Mouse (Mus musculus) CD4-positive, CD25-positive, alpha-beta regulatory T cell, adult 2 months (primary cell): ENCODE measurements at regions not wholly inside any gene's neighbourhood (a gene's known extent, or its start where the extent isn't known, plus 50 kb on each side); places are given as distances from the start of the nearest gene placed in this dataset.
"Not testable (repeated sequence)": the region's sequence is repeated elsewhere in the genome, so short reads cannot be mapped to it uniquely, and the experiment has no call there.

Source experiments
- DNase-seq: peaks from one replicate; pipeline ENCODE4 v3.0.0-alpha.2; 2012; ENCODE audit warnings: low read depth, low spot score

DNA sequence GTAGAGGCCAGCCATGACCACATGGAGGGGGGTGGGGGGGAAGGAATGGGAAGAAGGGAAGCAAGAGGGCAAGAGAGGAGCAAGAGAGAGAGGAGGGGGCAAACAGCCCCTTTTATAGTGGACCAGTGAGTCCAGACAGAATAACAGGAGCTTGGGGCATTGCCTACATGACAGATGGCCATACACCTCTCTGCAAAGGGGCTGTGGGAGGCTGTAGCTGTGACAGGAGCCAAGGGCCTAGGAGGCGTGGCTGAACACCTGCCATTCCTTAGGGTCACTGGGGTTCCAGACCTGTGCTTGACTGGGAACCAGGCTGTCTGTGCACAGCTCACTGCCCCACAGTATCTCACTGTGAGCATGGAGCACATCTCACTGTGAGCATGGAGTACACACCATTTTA, 157.0 kb upstream of the Ipo5 start:
- no peak for DNase-seq

DNA sequence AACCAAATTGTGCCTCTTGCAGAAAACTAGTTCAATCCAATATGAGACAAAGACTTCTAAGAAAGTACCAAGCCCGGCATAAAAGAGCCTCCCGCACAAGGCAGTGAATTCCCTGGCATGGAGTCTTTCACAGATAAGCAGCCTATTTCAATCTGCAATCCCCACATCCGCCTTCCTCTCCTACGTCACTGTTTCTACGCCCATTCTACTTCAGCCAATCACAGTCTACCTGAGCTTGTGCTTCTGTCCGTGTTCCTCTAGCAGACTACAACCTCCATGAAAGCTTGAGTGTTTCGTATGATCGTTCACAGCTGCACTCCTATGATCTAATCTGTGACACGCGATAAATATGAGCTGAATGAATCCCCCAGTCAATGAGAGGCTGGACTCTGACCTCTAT, 155.6 kb upstream of the Ipo5 start:
- no peak for DNase-seq

DNA sequence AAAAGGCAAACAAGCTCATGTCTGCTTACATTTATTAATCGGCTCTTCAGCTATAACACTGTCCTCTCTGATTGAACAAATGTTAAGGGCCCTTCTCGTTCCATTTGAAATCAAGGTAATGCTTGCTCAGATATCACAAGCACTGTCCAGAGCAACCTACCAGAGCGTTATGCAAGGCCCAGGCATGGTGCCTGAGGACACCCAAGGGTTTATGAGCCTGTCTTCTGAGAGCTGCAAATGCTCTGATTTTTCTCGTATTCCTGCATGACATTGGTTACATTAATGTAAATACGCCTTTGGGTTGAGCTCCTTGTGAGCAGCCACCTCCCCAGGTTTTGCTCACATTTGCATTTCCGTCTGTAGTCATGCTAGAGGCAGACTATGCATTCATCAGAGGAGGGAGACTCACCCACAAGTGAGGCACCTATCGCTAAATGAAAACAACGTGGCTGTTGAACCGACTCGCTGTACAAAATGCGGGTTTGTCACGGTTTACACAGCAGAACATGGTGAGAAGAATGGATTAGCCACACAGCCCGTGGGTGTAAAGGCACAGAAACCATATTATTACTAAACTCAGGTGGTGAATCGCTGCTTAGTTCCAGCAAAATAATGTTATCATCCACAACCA, 152.7 kb upstream of the Ipo5 start:
- DNase-seq, result no peak

DNA sequence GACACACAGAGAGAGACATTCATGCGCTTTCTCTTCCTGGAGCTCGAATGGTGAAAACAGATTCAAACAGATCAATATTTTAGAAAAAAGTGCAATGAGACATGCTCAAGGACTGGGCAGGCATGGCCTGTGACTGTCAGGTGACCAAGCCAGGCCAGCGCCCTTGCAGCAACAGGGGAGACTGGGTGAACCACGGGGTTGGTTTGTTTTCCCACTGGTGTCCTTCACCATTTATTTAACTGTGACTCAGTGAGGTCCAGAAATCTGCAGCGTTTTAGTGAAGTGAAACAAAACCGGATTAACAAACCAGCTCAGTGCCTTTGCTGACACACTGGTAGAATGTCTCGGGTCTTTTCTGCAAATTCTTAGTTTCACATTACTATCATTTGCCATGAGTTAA, 148.9 kb upstream of the Ipo5 start:
- DNase-seq, result no peak

DNA sequence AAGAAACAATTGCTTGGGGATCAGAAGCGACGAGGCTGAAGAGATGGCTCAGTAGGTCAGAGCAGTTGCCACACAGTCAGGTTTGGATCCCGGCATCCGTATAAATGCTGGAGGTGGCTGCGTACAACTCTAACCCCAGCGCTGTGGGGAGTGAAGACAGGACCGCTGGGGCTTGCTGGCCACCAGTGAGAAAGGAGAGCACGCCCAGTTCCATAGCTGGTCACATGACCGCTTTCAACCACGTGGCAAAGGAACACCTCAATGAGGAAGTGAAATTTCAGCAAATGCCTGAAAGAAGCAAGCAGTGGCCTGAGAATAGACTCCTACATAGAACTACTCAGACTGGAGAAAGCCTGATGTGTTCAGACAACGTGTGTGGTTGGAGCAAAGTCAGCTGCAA, 148.3 kb upstream of the Ipo5 start:
- no peak for DNase-seq

DNA sequence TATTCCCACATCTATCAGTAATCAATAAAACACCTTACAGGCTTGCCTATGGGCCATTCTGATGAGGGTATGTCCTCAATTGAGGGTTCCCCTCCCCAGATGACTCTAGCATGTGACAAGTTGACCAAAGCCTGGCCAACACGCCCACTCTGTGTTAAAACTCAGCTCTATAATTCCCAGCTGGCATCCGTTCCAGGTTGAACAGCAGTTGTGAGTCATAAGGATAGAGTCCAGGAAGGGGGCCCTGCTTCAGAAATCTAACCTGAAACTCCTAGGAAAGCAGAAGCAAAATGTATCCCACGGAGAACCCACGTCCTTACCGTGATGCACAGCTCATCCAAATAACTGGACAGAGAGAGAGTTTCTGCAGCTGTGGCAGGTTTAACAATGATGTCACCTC, 147.2 kb upstream of the Ipo5 start:
- no peak for DNase-seq

DNA sequence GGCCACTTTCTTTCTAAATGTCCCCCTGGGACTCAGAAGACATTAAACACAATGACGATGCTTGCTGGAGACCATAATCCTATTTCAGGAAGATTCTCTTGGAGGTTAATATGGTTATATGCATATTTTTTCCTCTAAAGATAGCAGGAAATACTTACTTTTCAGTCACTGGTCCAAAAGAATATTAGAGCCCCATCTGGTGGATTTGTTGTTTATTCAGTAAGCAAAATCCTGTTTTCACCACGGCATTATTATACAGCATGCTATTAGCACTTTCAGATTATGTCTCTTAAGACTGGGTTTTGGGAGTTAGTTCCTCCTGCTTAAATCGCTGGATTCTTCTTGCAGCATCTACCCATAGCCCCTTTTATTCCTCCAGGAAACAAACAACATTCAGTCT, 146.6 kb upstream of the Ipo5 start:
- DNase-seq, result no peak

DNA sequence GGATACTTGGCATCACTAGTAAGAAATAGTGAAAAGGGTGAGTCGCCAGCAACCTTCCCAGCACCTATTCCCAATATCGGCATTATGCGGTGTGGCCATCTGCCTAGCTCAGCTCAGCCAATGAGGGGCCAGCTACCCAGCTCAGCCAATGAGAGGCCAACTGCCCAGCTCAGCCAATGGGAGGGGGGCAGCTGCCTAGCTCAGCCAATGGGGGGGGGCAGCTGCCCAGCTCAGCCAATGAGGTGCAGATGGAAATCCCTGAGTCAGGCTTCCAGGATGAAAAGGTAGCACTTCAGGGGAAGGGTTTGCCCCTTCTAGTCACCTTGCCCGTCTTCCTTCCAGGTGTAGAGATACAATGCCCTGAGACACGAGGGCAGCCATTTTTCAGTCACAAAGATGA, 144.6 kb upstream of the Ipo5 start:
- DNase-seq, result no peak

DNA sequence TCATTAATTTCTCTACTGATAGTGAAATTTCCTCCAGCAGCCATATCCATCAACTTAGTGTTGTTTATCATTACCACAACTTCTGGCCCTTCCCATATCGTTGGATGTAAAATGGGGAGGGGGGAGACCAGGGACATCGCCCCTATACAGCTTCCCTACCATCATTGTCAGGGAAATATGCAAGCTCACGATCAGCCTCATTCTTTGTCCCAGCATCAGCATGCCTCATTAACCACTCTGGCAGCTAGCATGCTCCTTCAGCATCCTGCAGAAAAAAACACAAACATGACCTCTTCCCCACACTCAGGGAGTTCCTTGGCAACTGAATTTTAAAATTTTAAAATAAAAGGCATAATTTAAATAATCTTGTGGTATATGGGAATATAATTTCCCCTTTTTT, 140.4 kb upstream of the Ipo5 start:
- no peak for DNase-seq

DNA sequence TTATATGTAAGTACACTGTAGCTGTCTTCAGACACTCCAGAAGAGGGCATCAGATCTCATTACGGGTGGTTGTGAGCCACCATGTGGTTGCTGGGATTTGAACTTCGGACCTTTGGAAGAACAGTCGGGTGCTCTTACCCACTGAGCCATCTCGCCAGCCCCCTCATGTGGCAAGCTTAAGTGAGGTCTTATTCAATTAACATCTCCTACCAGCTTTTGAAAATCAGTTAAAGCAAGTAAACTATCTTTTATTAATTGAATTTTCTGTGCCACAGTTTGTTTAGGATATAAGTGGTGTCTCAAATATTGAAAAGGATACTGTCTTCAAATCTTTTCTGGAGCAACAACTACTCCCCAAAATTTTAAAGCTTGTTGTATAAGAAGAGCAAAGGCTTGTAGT, 138.0 kb upstream of the Ipo5 start:
- not testable (repeated sequence) for DNase-seq

DNA sequence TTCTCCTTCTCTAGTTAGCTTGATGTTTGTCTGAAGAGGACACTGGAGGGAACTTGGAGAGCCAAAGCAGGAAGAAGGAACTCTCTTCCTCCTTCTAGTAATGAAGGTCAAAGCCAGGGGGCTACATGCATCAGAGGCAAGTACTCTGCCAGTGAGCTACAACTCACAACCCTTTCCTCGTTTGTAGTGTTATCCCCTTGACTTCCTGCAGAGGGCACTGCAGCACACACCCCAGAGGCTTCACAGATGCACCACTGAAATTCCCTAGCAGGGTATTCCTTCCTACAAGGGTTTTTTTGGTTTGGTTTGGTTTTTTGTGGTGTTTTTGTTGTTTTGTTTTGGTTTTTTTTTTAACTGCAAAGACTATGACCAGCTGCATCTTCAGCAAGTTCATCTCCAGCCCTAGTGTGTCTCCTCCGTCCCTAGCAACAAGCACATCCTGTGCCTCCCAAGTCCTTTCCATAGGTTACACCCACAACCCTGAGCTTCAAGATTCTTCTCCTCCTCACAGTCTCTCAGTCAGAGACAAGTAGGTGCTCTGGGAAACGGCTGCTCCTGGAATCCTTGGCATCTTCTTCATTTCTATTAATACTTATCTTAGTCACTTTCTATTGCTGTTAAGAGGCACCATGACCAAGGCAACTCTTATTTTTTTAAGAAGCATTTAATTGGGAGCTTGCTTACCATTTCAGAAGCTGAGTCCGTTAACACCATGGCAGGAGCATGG, 119.0 kb upstream of the Ipo5 start:
- peak; percentile 12 for DNase-seq

DNA sequence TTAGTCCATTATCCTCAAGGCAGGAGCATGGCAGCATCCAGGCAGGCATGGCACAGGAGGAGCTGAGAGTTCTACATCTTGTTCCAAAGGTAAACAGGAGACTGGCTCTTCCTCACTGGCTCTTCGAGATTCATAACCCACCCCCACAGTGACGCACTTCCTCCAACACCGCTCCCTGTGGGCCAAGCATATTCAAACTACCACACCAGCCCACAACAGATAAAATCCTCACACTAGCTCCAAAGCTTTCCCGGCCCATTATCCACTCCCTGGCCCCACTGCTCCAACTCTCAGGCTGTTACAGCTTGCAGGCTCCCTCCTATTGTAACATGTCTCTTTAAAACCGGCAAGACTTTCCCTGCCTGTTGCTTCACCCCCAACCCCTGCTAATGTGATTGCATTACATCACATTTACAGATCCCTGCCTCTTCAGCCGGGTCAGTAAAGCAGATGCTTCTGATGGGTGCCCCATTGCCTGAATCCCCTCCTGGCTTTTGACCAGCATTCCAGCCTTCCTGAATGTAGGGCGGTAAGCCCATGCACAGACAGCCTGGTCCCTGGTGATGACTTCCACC, 113.0 kb upstream of the Ipo5 start:
- no peak for DNase-seq

DNA sequence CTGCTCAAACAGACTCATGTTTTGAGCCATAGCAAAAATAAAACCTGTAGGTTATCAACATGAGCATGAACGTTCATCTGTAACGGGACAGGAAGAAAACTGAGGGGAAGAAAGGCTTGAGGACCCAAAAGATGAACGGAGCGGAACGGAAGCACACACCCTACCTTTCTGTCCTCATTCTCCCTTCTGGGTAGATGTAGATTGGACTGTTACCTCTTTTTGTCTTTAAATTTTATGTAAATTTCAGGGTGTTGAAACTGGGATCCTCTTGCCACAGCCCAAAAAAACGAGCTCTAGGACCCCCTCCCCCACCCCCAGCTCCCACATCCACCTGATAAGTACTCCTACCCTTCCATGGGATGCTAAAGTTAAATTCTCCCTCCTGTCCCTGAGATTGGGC, 107.8 kb upstream of the Ipo5 start:
- no peak for DNase-seq

DNA sequence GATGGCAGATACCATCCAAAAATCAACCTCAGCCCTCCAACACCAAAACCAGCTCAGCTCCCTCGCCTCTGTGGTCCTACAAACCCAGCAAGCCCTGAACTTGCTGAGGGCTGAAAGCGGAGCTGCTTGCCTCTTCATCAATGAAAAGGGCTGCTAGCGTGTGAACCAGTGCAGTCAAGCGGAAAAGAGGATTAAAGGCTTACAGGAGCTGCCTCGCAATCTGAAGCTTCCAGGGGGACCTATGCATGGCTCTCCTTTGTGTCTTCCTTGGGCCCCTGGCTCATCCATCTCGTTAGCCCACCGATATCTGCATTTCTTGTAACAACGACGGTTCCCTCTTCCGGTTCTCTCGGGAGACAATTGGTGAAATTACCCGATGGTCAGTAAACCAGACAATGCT, 107.3 kb upstream of the Ipo5 start:
- DNase-seq, result no peak

DNA sequence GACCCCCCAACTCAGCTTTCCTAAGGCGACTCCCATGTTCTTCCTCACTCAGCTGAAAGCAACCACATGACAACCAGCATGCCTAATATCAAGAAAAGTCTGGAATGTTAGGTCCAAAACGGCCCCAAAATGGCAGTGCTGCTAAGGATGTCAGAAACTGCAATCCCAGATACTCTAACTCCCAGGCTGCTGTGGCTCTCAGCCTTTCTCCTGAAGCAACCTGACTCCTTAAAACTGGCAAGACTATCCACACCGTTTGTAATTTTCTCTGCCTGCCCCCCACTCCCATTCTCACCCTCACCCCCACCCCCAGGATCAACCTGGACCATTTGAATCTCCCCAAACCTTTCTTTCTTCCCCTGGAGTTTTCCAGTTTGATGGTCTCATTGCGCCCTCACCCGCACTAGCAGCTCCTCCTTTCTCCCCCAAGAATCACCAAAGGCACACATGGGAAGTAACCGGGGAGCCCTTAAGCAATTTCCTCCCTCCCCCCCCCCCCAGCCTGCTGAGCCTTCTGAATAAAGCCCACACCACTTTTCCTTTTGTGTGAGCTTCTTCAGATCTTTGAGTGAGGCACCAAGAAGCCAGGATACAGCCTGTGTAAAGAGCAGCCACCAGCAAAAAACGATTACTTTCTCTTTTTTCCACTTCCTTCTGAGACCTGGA, 106.7 kb upstream of the Ipo5 start:
- DNase-seq, result no peak

DNA sequence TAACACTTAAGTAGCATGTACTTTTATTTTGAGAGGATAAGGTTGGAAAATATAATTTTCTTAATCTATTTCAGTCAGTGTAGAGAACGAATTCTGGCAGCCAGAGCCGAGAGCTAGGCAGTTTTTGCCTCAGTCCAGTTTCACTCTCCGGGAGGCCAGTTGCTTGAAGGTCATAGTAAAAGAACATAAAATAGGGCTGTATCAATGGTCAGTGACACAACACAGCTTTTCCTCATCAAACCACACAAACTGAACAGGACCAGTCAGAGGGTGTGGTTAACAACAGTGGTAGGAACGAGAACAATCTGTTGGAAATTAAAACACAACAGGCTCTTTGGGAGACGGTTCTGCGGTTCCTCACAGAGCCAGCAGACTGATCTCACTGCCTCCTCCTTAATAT, 105.9 kb upstream of the Ipo5 start:
- DNase-seq, result no peak

DNA sequence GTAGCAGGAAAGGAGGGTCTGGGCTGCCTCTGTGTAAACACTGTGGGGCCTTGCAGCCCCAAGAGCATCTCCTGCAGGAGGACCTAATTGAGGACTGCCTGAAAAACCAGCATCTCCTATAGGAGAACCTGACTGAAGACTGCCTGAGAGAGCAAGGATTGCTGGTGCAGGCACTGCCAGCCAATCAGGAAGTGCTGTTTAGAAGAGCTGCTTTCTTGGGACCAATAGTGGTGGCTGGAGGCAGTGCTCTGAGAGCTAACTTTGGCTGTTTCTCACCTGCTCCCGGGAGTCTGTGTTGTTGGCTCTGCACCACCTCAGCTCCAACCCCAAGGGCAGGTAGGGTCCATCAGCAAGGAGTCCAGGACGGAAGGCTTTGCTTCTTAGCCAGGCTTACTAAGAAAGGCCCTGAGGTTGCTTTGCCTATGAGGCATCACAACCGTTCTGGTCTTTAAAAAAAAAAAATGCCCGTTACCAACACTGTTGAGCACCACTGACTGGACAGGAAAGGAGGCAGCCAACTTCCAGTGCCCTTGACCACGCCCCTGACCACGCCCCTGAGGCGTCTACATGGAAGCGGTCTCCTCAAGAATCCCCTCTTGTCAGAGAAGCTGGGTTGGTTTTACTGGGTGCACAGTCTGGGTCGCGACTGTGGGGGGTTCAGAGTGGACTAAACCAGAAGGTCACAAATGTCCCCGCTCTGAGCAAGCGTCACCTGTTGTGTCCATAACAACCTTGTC, 105.0 kb upstream of the Ipo5 start:
- not testable (repeated sequence) for DNase-seq

DNA sequence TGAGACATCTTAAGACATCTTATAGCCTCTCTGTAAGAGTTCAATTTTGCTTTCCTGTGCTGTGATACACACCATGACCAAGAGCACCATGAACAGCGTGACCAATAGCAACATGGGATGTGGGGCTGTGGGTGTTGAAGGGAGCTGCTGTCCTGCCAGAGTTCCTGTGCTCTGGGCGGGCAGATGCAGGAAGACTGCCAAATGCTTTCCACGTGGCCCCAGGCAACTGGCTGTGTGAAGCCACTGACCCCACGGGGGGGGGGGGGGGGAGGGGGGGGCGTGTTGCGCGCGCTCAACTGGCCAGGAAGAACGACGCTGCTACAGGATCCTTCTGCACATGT, 104.5 kb upstream of the Ipo5 start:
- no peak for DNase-seq

DNA sequence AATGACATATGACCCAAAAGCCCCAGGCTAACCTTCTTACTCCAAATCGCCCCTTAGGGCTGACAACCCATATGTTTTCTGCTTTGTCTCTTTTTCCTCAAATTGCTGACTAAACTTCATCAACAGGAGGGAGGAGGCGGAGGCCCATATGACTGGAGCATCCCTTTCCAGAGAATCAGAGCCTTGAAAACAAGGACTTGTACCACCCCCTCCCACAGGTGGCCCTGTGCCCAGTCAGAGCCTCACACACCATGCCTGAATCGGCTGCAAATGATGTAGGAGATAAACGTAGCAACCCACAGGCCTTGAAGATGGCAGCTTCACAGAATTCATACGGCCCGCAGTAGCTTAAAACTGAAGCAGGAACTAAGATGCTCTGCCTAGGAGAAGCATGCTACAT, 101.7 kb upstream of the Ipo5 start:
- no peak for DNase-seq

DNA sequence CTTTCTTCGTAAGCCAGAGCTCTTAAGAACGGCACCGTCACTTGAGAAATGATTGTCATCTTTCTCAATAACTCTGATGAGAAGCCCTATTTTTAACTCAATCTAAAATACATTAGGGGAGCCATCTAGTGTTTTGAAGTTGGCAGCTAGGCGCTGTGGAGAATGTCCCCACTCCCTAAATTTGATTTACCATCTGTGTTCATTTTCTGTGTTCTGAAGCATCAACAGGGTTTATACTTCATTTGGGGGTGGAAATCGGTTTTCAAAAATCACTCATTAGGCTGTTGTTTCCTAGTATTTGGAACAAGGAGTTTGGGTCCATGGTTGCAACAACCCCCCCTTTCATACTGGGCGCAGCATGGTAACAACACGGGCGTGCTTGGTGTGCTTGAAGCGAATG, 97.1 kb upstream of the Ipo5 start:
- DNase-seq, result no peak

DNA sequence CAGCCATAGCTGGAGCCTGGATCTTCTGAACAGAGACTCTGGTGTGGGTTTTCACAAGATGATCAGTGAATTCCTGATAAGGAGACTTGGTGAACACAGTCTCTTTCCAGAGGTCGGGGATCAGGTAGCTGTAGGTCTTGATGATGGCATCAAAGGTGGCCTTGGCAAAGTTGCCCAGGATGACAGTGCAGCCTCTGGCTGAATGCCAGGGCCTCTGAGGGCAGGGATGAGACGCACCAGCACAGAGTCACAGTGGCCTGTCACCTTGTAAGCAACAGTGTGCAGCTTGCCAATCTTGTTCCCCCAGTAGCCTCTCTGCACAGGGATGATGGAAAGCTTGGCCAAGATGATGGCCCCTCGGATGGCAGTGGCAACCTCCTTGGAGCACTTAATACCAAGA, 95.9 kb upstream of the Ipo5 start:
- not testable (repeated sequence) for DNase-seq

DNA sequence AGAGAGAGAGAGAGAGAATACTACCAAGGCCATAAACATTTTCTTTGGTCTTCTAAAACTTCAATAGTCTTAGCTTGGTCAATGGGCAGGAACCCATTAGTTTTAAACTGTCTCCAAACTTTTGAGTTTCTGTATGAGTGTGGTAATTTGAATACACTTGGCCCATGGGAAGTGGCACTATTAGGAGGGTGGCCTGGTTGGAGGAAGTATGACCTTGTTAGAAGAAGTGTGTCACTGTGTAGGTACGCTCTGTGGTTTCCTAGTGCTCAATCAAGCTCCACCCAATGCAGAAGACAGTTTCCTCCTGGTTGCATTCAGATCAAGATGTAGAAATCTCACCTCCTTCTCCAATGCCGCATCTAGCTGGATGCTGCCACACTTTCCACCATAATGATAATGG, 94.5 kb upstream of the Ipo5 start:
- no peak for DNase-seq
